Mouse (Mus musculus) c-Kit-positive CD71-positive TER-119-negative erythroid progenitor cells, embryonic 14.5 days (primary cell): ENCODE measurements at regions not wholly inside any gene's neighbourhood (a gene's known extent, or its start where the extent isn't known, plus 50 kb on each side); places are given as distances from the start of the nearest gene placed in this dataset.
"Not testable (repeated sequence)": the region's sequence is repeated elsewhere in the genome, so short reads cannot be mapped to it uniquely, and the experiment has no call there.

Source experiments
- DNase-seq: peaks from one replicate; pipeline ENCODE4 v3.0.0-alpha.2; 2013; ENCODE audit warnings: low read depth

DNA sequence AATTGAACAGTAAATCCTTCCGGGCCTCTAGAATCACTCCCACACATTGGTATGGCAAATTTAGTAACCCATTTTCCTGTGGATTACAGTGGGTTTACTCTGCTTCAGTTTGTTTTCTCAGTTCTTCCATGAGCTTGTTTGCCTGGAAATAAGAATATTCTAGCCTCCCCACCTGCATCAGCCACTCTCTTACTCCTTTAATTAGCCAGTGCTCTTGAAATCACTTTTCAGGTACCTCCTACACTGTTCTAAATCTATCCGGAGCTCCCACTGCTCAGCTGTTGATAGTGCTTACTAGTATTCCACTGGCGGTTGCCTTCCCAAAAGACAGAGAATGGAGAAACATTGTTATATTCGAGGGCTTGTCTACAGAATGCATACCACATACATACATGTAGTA is 167.1 kb downstream of the Htr7 start:
- no peak for DNase-seq

DNA sequence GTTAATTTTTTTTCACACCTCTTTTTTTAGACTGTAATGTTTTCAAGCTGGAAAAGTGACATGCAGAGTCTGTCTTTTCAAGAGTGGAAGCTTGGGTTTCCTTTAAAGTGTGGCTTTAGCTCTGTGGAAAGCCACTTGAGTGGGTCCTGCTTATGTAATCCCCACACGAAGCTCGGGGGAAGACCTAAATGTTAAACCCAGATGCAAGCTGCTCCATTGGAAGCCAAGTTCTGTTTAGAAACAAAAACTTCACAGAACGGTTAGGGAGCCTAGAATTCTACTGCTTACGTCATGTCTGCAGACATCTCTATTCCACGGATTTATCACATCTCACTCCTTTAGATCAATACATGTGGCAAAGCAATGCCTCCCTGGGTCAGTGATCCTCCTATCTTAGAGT is 171.0 kb downstream of the Htr7 start:
- DNase-seq: no peak

DNA sequence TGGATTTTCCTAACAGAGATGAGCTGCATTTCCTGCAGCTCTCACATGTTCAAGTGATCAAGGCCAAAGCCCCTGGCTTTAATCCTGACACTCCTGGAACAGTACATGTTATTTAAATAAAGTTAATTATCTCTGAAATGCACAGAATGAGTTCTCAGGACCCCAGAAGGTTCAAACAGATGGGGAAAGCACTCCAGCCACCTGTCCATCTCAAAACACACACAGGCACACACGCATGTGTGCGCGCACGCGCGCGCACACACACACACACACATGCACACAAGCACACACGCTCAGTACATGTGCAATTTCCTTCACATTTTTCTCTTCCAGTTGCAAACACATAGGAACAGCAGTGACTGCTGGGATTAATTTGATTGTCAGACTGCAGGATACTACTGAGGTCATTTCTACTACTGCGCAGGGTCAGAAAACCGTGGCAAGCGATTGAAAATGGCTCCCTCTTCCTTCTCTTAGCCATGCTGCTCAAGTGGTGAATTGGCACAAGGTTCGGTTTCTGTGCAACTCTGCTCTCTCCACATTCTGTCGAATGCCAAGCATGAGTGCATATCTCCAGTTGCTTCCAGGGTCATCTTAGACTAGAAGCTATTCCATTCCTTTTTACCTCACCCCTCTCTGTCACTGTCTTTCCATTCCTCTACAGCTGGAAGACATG is 175.4 kb downstream of the Htr7 start:
- no peak for DNase-seq

DNA sequence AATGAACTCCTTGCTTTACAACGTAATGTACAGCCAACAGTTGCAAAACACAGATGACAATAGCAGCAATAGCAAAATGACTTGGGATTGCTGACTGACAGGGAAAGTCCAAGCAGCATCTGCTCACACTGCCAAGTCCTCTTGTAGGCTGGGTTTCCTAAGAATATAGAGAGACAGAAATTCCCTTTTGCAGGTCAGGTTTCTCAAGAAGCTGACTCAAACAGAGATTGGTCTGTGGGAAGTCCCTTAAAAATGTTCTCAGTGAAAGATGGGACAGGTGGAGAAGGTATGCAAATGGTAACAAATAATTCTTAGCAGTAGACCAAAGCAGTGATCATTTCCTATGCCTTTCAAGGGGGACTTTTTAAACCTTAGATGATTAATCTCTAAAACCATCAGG is 181.8 kb downstream of the Htr7 start:
- no peak for DNase-seq

DNA sequence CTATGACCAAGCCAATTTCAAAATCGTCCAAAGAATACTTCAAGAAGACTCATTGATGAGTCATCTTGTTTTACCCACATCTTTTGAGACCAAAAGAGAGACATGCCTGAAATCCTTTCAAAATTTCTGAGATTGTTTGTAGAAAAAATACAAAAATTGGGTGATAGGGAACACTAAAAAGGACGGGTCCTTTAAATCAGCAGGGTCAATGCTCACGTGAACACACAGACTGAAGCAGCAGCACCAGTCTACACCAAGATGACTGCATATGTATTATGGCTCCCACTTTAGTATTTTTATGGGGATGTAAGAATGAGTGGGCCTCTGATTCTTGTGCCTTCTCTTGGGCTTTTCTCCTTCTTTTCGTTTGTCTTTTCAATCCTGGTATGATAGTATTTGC is 186.6 kb downstream of the Htr7 start:
- no peak for DNase-seq

DNA sequence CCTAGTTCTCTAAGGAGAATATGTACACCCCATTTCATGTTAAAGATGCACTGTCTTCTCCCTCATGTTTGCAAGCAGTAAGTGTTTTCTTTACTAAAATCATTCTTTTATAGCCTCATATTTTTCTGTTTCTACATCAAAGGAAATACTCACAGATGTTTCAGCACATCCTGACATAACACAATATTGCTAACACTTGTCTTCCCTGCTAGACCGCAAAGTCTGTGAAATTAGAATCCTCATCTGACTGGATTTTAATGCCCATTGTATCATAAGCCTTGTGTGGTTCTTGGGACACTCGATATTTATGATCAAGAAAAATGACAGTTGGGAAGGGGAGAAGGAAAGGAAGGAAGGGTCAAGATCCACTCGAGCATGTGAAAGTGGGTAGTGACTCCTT is 188.8 kb downstream of the Htr7 start:
- DNase-seq: no peak

DNA sequence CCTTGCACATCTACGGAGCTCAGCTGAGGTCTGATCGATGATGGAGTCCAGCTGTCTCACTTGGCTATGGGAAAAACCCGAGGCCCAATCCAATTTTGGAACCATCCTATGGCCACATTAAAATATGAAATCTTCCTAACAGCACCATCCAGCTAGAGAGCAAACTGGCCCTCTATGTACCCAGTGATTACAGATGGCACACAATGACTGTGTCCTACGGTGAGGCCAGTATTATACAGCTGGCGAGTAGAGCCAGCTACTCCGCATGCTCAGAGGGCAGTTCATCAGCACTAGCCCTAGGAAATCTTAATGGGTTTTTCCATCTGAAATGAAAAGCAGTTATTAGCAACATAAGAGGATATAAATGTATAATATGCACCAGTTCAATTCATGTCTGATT is 194.3 kb downstream of the Htr7 start:
- no peak for DNase-seq

DNA sequence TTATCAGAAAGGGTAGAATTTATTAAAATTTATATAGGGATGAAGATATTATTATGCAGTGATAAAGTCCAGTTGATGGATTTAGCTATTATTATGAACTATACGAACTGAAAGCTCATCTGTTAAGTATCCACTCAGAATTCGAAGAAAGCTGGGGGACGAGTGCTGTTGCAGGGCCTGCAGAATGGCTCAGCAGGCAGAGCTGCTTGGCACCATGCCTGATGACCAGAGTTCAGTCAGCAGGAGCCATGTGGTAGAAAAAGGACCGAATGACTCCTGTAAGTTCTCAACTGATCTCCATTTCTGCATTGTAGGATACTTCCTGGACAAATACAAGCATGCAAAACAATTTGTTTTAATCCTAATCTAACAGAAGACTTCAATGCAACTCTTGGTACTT is 195.9 kb downstream of the Htr7 start:
- no peak for DNase-seq

DNA sequence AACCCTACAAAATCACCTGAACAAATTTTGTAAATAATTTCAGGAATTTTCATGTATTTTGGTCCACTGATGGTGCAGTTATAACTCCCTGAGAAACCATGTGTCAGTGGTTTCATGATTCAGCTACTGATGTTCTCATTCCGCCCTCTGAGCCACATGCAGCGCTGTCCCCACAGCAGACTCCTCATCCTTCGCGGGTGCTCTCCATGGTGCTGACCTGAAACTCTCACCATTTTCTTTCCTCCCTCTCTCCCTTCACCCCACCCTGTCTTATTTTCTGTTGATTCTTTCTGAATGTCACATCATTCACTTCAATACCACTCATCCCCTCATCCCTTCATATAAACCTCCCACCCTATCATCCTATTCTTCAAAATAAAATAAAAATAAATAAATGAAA is 224.3 kb downstream of the Htr7 start:
- DNase-seq: peak; percentile 1

DNA sequence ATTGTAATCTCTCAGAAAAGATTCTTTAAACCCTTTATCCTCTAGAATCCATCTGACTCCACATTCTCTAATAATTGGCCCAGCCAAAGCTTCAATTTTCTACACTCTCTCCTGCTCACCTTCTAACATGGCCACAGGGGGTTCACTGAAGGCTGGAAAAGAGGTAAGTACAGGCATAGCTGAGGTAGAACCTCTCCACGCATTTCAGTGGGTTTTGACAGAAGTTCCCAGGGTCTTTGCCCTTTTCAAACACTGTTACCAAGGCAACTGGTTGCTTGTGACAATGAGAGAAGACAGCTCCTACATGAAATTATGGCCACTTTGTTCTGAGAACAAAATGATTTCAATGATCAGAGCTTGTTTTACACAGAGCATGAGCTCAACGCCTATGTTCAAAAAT is 231.2 kb downstream of the Htr7 start:
- DNase-seq: no peak

DNA sequence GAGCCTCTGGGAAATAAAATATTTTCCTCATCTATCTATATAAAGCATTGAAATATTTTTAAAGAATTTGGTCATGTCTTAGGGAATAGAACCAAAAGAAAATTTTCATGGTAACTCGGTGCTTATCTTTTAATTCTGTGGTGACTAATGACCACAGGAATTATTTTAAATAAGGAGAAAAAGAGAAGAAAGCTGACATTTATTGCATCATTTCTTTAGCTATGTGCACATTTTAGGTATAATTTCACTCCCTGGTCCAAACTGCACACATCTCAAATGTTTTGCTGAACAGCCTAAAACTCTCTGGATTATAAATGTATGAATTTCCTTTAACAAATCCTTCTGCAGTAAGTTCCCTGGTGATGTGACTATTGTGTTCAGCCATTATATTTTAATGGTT is 237.7 kb downstream of the Htr7 start:
- DNase-seq: no peak

DNA sequence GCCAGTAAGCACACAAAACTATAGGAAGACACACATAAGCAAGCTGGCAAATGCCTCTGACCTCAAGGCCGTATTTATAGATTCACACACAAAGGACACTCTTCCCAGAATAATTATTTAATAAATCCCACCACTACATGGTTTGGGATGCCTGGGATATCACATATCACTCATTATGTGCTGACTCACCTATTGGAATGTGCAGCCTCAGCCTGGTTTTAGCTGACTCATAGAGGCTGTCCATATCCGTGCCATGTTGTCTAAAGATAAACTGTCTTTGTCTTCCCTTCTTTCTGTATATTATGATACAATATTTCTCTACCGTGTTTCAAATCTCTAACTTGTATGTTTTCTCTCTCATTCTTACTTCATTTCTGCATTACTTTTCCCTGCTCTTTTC is 262.6 kb downstream of the Htr7 start:
- DNase-seq: no peak

DNA sequence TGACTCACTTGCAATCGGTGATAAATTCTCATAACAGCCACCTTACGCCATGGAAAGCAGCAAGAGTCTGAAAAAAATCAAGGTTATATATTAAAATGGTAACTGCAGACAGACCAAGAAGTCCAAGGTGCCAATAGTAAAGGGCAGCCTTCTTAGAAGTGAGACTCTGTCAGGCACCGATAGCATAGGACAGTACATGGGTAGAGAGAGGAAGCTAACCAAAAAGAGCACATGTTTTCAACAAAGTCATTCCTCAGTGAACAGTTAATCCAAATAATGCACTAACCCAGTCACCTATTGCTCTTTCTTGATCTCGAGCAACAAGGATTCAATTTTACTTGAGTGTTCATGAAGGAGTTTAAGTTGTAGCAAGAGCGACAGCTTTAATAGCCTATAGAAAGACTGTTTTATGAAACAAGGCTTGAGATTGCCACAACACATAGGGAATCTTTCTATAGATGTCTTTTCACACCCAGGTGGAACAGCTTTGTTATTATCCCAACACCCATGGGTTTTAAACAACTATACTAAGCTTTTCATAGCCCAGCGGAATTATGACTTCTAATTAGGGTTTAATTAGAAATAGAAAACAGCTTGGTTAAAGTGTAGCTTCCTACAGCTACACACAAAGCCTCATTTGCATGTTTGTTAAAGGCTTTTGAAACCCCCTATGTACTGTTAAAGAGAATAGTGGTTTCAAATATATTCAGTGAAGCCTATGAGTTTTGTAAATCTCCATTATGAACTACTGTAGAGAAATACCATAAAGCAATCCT is 269.9 kb downstream of the Htr7 start:
- no peak for DNase-seq

DNA sequence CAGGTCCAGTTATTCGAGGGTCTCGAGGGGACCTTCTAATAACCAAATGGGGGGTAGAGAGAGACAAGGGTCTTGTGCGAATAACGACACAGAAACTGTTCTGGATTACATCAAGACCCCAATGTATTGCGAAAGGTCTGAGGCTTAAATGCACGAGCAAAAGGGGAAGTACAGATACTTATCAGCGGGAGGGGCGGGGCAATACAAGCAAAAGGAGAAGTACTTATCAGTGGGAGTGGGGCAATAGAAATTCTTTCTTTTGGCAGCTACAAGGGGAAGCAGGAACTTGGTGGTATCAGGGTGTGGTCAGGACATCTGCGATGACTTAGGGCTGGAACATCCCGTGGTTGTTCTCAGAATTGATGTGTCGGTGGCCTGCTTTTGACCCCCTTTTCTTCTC is 295.6 kb downstream of the Htr7 start:
- DNase-seq: not testable (repeated sequence)

DNA sequence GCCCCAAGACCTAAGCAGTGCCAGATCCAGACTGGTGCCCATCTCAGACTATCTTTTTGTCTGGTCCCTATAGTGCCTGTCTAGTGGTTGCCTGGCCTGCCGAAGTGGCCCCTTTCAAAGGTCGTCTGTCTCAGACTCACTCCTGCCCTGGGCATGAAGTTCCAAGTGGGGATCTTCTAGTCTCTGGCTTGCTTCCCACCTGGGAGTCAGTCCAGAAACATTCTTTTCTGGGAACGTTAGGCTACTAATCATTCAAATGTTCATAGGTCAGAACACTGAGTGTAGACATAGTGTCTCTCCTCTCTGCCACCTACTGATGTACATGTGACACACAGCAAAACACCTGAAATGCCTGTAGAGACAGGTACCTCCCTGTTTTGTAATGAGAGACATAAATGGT is 297.6 kb downstream of the Htr7 start:
- DNase-seq: no peak

DNA sequence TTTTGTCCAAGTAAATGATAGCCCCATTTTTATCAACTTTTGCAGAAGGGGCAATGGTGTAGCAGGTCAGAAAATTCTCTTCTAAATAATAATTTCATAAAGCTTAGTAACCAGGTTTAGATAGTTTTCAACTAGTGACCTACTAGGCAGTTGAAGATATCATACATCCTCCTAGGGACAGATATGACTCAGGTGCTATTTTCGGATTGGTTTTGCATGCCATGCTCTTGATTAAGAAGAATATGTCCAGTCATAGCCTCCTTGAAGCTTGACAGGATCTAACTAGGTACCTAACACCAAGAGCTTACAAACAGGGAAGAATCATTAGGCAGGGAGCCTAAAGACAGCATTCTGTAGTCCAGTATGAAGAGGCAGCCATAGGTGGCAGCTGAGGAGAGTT is 301.8 kb downstream of the Htr7 start:
- DNase-seq: no peak

DNA sequence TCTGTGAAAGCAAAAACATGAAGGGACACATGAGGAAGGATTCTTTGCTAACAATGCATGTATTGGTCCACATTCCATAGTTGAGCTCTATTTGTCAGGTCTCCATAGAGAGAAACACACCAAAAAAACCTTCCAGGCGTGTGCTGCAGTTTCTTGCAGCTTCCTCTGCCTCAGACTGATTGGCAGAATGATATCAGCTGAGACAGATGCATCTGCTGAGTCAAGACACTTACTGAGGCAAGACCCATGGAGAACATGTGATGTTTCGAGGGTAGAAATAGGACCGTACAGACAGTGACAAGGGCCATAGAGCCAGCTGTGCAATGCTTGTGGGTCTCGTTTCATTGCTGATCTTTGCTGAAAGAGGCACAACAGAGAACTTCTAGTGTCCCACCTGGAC is 321.6 kb downstream of the Htr7 start:
- DNase-seq: no peak

DNA sequence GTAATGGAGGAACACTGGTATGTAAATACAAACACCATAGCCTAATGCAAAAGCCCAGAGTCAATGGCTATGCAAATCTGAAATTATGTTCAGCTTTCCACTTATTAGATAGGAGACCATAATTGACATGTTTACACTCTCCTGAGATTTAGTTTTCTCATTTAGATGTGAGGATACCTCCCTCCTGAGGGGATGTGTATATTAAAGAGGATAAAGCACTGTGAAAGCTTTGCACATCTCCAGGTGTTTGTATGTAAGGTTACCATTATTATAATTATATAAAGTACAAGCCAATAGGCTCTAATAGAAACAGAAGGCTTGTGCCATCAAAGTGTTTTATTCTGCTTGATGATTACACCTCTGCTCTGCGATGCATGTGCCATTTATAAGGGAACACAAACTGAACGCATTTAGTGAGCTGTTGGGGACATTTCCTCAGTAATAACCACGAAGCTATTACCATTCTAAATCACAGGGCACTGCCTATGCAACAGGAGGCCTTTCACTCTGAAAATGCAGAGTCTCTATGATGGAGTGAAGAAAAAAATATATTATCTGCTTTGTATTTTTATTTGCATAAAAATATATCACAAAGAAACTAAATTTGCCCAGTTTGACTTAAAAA is 328.8 kb downstream of the Htr7 start:
- DNase-seq: no peak
